Mouse (Mus musculus): Measurements from ENCODE around the gene Nhlrc4. TPM values are rescaled to one million over a fixed set of nuclear protein-coding genes. Genes with fewer than 3 reads are reported as not detected.

The Nhlrc4 gene
- polyA plus RNA-seq (2012; rRNA removed): 0.52 and 0.92 TPM in 2 replicates

GRCm38 (mm10) chr17:25944366-25945163 is at the start of gene Nhlrc4, which contains the start of gene Pigq:
TSS of gene Nhlrc4 (minus strand) at chr17:25944961.
TSS of gene Pigq (minus strand) at chr17:25944936.

GRCm38 (mm10) chr17:25985306-25986294 is 40.8 kb upstream of the Nhlrc4 start, which contains the start of gene Capn15:
TSS of gene Capn15 (minus strand) at chr17:25985796.

GRCm38 (mm10) chr17:25951803-25952623 is 7.3 kb upstream of the Nhlrc4 start, which contains the start of gene A930017K11Rik:
TSS of gene A930017K11Rik (minus strand) at chr17:25952565.

GRCm38 (mm10) chr17:25919144-25919785 is 25.5 kb downstream of the Nhlrc4 start, which contains the start of gene Rab40c:
TSS of gene Rab40c (minus strand) at chr17:25919727.

Other genes with a start within 250 kb of the Nhlrc4 start
- 0.26 and 0.48 TPM in 2 replicates for gene Gng13, start 227.8 kb downstream of the Nhlrc4 start, polyA plus RNA-seq (2012; rRNA removed)
- 32.4 and 35.5 TPM in 2 replicates for gene Chtf18, start 217.5 kb downstream of the Nhlrc4 start, polyA plus RNA-seq (2012; rRNA removed)
- 18.4 and 32.8 TPM in 2 replicates for gene Rpusd1, start 217.3 kb downstream of the Nhlrc4 start, polyA plus RNA-seq (2012; rRNA removed)
- 0.02 and 0.05 TPM in 2 replicates for gene Mslnl, start 208.9 kb downstream of the Nhlrc4 start, polyA plus RNA-seq (2012; rRNA removed)
- gene Msln, start 190.6 kb downstream of the Nhlrc4 start, polyA plus RNA-seq (2012; rRNA removed): 0.12 and 0.66 TPM in 2 replicates
- gene Narfl, start 171.2 kb downstream of the Nhlrc4 start, polyA plus RNA-seq (2012; rRNA removed): 16.3 and 21.2 TPM in 2 replicates
- 111 and 132 TPM in 2 replicates for gene Haghl, start 159.3 kb downstream of the Nhlrc4 start, polyA plus RNA-seq (2012; rRNA removed)
- 0.09 and 0.10 TPM in 2 replicates for gene Ccdc78, start 158.4 kb downstream of the Nhlrc4 start, polyA plus RNA-seq (2012; rRNA removed)
- gene Fam173a, start 152.1 kb downstream of the Nhlrc4 start, polyA plus RNA-seq (2012; rRNA removed): 88.5 and 121 TPM in 2 replicates
- gene AC134908.4, start 149.3 kb downstream of the Nhlrc4 start, polyA plus RNA-seq (2012; rRNA removed): 0.35 TPM in 1 of 2 replicates, not detected in the other
- gene Metrn, start 147.8 kb downstream of the Nhlrc4 start, polyA plus RNA-seq (2012; rRNA removed): 185 and 306 TPM in 2 replicates
- 22.0 and 23.9 TPM in 2 replicates for gene Fbxl16, start 135.9 kb downstream of the Nhlrc4 start, polyA plus RNA-seq (2012; rRNA removed)
- gene Wdr24, start 121.3 kb downstream of the Nhlrc4 start, polyA plus RNA-seq (2012; rRNA removed): 31.7 and 41.2 TPM in 2 replicates
- gene Jmjd8, start 116.1 kb downstream of the Nhlrc4 start, polyA plus RNA-seq (2012; rRNA removed): 40.7 and 69.5 TPM in 2 replicates
- gene Stub1, start 111.6 kb downstream of the Nhlrc4 start, polyA plus RNA-seq (2012; rRNA removed): 262 and 275 TPM in 2 replicates
- 10.0 and 12.2 TPM in 2 replicates for gene Rhbdl1, start 107.7 kb downstream of the Nhlrc4 start, polyA plus RNA-seq (2012; rRNA removed)
- 4.6 and 8.4 TPM in 2 replicates for gene Gm20683, start 103.2 kb downstream of the Nhlrc4 start, polyA plus RNA-seq (2012; rRNA removed)
- gene Rhot2, start 100.1 kb downstream of the Nhlrc4 start, polyA plus RNA-seq (2012; rRNA removed): 83.1 and 93.9 TPM in 2 replicates
- gene Wdr90, start 83.5 kb downstream of the Nhlrc4 start, polyA plus RNA-seq (2012; rRNA removed): 66.2 and 66.6 TPM in 2 replicates
- gene Mcrip2, start 76.2 kb downstream of the Nhlrc4 start, polyA plus RNA-seq (2012; rRNA removed): 7.2 and 8.3 TPM in 2 replicates
- 62.4 and 68.5 TPM in 2 replicates for gene Mettl26, start 69.9 kb downstream of the Nhlrc4 start, polyA plus RNA-seq (2012; rRNA removed)
- gene Wfikkn1, start 64.1 kb downstream of the Nhlrc4 start, polyA plus RNA-seq (2012; rRNA removed): 1.1 and 1.2 TPM in 2 replicates
- gene Rab40c, start 25.2 kb downstream of the Nhlrc4 start, polyA plus RNA-seq (2012; rRNA removed): 37.2 and 44.0 TPM in 2 replicates
- 78.0 and 105 TPM in 2 replicates for gene Pigq, start within 50 bp of the Nhlrc4 start, polyA plus RNA-seq (2012; rRNA removed)
- 0.10 TPM in 2 replicates for gene A930017K11Rik, start 7.6 kb upstream of the Nhlrc4 start, polyA plus RNA-seq (2012; rRNA removed)
- 30.1 and 36.6 TPM in 2 replicates for gene Capn15, start 40.8 kb upstream of the Nhlrc4 start, polyA plus RNA-seq (2012; rRNA removed)
- 49.1 and 66.0 TPM in 2 replicates for gene Rab11fip3, start 124.6 kb upstream of the Nhlrc4 start, polyA plus RNA-seq (2012; rRNA removed)
- 19.8 and 26.5 TPM in 2 replicates for gene Decr2, start 145.4 kb upstream of the Nhlrc4 start, polyA plus RNA-seq (2012; rRNA removed)
- gene Nme4, start 150.6 kb upstream of the Nhlrc4 start, polyA plus RNA-seq (2012; rRNA removed): 77.4 and 109 TPM in 2 replicates
- 3.2 and 4.4 TPM in 2 replicates for gene Tmem8, start 168.3 kb upstream of the Nhlrc4 start, polyA plus RNA-seq (2012; rRNA removed)
- gene Mrpl28, start 178.5 kb upstream of the Nhlrc4 start, polyA plus RNA-seq (2012; rRNA removed): 110 and 143 TPM in 2 replicates
- 36.2 and 73.6 TPM in 2 replicates for gene Axin1, start 193.7 kb upstream of the Nhlrc4 start, polyA plus RNA-seq (2012; rRNA removed)

Measured in central nervous system, embryonic 11.5 days (tissue).